Mouse (Mus musculus) lung, adult 2 months (tissue): Measurements from ENCODE around the gene Olfr157.

ENCODE experiments used
- CTCF ChIP-seq: fragments of 200-500 bp; IDR thresholded peaks from 2 replicates; pipeline ENCODE4 v1.5.1; 2011; ENCODE audit warnings: mild to moderate bottlenecking, low read length, control low read depth; ENCODE audit not compliant: insufficient read depth
- POLR2A ChIP-seq: fragments of 200-500 bp; IDR thresholded peaks from 2 replicates; pipeline ENCODE4 v1.6.1; 2011; ENCODE audit warnings: low read depth, mild to moderate bottlenecking, control low read depth, low read length, borderline replicate concordance; ENCODE audit errors: extremely low read depth

GRCm38 (mm10) chr4:43840101-43840500, at the start of gene Olfr157:
- TF ChIP-seq CTCF (no peak), POLR2A (no peak)
